Mouse (Mus musculus) spleen, postnatal 14 days (tissue): ENCODE data around the gene Smg9.
"Not testable (repeated sequence)": the region's sequence is repeated elsewhere in the genome, so short reads cannot be mapped to it uniquely, and the experiment has no call there.

Experiments
- DNase-seq, 2 experiments: peaks; one replicate each; pipeline ENCODE4 v3.0.0; 2021 to 2022; ENCODE audit warnings: low spot score in 2 of 2

Gene Smg9

DNA sequence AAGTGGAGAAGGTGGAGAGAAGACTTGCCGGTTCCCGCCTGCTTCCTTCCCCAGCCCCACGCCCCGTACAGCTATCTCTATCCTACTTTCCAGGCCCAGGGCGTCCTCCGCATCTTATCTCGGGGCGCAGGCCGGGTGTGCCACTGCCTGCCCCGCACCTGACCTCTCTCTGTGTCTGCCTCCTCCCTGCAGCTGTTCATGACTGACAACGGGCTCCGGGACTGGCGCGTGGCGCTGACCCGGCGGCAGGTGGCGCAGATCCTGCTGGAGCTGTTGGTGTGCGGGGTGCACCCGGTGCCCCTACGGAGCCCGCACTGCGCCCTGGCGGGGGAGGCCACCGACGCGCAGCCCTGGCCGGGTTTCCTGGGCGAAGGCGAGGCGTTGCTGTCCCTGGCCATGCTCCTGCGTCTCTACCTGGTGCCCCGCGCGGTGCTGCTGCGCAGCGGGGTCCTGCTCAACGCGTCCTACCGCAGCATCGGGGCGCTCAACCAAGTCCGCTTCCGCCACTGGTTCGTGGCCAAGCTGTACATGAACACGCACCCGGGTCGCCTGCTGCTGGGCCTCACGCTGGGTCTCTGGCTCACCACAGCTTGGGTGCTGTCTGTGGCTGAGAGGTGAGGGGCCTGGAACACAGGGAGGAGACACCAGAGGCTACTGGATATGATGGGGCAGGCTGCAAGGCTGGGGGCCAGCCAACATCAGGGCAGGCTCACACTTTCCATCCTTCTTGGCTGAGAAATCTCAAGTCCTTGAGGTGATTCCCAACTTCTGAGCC lies 22.1 kb upstream of the Smg9 start:
- peak; percentile 83 to 85 for DNase-seq

DNA sequence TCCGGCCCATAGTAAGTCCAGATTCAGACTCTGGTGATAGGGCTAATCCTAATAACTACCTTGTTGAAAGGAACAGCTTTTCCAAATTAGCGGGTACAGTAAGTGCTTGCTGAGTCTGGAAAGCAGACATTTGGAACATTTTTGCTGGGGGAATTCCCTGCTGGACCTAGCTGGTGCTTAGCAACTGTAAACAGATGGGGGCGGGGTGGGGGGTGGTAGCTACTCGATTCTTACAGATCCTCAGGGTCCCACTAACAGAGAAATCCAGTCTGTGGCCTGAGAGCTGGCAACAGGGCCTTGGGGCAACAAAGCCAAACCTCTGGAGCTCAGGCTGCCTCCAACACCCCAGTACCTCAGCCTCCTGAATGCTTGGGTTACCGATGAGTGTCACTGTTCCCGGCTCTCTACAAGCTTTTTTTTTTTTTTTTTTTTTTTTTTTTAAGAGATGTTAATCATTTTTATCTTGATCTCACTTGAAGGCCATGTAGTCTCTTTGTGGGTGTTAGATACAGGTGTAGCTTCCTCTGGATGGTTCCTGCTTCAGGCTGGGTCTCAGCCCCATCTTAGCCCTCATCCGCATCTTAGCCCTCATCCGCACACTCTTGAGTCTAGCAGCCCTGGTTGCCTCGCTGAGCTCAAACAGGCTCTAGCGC lies 21.2 kb upstream of the Smg9 start:
- DNase-seq: no peak

DNA sequence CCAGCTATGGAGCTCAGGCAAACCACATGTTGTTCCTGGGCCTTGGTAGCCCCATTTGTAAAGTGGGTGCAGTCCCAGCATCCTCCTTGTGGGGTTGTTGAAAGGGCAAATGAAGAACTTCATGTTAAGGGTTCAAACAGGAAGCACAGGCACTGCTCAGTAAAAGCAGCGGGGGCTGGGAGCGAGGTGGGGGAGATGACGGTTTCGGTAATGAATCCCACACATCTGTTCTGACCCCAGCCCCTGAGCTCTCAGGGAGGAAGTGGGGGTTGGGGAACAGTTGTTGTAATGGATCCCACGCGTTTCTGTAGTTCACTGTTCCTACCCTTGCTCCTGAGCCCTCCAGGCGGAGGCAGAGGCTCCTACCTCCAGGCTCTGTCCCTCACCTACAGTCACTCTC lies 19.5 kb upstream of the Smg9 start:
- DNase-seq: peak in 1 of 2 experiments; percentile 23

DNA sequence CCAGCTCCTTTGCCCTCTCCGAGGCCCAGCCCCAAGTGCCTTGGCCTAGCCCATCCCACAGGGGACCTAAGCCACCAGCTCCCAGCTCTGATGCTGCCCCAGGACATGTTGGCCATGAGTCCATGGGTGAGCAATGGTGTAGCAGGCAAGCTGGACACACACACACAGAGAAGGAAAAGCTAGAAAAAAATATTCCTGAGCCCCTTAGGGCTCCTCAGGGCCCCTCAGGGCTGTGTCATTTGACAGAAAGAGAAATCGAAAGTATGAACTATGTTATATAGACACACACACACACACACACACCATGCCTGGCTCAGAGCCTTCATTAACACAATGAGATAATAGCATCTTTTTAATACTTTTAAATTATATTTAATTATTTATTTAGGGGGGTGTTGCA lies 19.0 kb upstream of the Smg9 start:
- DNase-seq: no peak

DNA sequence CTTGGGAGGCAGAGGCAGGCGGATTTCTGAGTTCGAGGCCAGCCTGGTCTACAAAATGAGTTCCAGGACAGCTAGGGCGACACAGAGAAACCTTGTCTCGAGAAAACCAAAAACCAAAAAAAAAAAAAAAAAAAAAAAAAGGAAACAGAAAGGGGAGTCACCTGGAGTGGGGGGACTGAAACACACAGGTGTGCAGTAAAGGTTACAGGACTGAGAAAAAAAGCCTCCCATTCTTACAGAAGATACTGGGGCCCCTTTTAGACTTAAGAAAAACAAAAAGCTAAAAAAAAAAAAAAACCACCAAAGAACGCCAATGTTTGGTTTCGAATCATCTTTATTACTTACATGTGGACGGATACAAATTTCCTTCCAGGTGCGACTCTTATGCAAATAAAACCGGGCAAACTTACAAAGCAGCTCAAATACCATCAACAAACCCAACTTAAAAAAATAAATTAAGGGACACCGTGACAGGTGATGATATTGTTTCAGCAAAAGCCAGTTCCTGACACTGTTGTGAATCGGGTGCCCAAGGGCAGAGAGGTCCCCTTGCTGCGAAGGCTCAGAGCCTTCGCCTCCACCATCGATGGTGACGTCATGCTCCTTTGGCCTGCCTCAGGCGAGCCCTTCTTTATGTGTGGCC lies 16.6 kb upstream of the Smg9 start:
- DNase-seq: no peak

DNA sequence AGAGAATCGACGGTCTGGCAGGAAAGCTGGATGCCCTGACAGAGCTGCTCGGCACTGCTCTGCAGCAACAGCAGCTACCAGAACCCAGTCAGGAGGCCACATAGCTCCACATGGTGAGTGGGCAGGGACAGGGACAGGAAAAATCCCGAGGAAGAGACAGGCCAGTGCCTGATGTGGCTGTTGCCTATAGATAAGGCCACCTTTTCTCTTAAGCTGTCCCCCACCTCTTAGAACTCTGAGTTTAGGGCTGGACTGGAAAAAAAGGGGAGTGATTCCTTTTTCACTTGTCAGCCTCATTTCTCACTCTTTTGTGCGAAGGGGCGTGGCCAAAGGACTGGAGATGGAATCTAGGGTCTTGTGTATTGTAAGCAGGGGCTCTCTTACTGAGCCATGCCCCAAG lies 15.3 kb upstream of the Smg9 start:
- DNase-seq: no peak

DNA sequence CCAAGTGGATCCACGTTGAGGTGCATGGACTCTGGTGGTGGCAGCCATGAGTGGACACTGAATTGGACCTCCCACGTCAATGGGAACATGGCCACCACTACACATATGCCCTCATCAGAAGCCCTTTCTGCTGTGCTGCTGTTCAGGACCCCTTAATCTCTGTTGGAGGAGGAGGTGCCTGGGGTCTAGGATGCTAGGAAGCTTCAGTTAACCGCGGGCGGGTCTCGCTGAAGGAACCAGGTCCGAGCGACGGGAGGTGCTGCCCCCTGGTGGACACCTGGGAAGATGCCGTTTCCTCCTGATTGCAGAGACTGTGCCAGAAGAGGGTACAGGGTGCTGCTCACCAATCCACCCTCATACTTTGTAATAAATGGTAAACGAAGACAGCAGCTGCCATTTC lies 14.6 kb upstream of the Smg9 start:
- DNase-seq: peak; percentile 61 to 81

DNA sequence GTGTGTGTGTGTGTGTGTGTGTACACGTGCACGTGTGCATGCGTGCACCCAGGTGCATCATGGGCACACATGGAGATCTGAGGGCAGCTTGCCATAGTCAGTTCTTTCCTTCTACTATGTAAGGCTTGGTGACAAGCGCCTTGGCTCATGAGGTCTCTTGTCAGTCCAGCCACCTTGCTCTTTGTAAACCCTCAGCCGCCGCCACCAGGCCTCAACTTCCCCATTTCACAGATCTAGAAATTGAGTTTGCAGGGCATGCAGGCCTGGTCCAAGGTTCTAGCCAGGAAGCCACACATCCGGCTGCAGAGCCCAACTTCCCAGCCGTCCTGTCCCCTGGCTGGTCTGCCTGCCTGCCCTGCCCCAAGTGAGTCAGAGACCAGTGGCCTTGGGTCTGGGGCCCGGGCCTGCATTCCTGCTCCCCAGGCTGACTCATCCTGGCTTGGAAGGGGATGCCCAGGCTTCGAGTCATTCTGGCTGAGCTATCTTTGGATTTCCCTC lies 12.3 kb upstream of the Smg9 start:
- DNase-seq: no peak

DNA sequence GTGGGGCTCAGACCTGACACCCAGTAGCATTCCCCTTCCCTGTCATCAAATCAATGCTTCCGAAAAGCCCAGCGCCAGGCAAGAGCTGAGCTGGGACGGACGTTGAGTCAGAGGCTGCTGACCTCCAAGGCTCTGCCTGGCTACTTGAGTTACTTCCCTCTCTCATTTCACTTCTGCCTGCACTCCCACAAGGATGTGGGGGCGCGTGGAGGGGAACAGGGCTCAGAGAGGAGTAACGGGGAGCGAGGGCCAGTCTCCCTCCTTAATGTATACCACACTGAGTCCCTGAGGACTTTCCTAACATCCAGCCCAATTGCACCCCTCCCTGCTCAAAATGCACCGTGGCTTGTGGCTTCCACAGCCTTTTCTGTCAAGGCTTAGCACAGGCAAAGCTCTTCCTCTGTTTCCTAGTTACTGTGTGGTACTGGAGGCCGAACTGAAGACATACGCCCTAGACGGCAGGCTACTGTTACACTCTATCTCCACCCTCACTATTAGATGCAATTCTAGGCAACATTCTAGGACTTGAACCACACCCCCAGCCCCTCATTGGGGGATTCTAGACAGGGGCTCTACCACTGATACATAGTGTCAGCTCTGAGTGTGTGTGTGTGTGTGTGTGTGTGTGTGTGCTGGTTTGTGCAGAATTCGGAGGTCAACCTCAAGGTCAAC lies 9.8 kb upstream of the Smg9 start:
- DNase-seq: no peak

DNA sequence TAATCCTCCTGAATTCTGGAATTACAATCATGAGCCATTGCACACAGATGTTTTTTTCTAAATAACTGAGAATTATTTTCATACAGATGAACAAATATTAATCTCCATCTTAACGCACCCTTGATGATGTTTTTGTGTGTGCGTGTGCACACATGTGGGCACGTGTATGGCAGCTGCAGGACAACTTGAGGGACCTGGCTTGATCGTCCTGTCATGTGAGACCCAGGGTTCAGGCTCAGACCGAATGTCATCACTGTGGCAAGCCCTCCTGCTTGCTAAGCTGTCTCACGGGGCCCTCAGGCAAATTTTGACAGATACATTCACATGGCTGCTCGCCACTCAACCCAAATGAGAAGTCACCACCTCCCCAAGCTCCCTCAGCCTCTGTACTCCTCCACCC lies 8.9 kb upstream of the Smg9 start:
- no peak for DNase-seq

DNA sequence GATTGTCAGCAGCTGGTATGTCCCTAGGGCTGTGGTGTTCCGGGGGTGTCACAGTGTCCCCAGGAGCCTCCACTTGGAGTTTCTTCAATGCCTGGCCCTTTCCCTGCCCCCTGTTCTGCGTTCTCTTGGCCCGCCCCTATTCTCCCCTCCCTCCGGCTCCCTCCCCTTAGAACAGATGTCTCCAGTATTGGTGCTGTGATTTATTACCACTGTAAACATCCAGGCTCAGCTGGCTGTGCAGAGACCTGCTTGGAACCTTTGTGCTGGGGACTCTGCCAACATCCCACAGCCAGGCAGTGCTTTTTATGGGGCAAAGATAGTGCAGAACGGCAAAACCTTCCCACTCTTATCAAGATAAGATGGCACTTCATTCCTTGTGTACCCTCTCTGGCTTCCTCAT lies 8.3 kb upstream of the Smg9 start:
- no peak for DNase-seq

DNA sequence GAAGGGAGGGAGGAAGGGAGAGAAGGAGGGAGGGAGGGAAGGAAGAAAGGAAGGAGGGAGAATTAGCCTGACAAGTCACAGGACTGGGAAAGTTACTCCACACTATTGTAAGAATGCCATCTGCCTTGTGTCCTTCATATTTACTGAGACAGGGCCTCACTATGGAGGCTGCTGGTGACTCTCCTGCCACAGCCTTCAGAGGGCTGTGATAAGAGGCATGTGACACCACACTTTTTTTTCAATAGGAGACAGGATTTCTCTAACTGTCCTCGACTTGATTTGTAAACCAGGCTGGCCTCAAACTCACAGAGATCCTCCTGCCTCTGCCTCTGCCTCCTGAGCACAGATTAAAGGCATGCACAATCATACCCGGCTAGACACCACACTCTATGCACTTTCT lies 7.7 kb upstream of the Smg9 start:
- no peak for DNase-seq

DNA sequence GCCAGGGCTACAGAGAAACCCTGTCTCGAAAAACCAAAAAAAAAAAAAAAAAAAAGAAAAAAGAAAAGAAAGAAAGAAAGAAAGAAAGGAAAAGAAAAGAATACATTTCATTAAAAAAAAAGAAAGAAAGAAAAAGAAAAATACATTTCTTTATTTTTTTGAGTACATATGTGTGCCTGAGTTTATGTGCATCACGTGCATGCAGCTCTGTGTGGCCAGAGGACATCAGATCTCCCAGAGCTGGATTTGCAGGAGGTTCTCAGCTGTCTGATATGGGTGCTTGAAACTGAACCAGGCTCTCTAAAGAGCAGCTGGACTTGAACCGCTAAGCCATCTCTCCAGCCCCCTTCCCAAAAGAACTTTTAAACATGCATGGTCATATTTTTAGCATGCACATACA lies 5.4 kb upstream of the Smg9 start:
- no peak for DNase-seq

DNA sequence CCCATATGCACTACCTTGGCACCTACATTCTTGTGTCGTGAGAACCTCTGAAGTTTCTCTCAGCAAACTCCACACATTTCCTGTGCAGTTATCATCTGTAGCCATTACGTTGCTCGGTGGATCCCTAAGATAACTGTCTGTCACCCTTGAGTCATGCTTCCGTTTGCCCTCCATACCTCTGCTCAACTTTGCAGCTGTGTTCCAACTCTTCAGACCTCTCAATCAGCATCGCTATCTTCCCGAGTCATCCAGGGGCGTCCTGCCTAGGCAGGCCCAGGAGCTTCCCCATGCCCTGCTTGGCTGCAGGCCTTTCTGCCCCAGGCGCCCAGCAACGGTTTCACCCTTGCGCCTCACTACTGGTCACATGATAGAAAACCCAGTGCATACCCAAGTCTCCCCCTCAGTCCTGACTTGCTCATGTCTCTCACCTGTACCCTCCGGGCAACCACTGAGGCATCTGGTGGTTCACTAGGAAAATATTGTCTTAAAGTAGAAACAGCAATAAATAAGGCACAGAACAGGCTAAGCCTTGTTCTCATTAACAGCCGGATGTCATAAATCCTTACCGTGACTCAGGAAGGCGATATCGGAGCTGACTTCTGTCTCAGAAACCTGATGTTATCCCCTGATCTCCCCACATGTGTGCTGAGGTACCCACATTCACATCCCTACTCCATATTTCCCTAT lies 4.8 kb upstream of the Smg9 start:
- DNase-seq: no peak

DNA sequence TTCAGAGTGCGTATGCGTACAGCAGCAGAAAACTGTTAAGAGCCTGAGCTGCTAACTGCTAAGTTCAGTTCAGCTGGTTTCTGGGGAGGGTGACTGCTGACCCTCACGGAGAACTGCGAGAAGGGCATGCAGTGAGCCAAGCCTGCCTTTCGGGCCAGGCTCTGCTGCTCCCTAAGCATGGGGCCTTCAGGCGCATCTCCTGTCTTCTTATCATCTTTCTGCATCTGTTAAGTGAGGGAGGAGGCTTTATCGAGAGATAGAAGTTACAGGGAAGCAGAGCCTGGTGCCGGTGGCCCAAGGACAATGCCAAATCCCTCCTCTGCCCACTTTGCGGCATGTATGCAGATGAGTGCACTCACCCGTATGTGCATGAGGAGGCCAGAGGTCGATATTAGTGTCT lies 2.6 kb upstream of the Smg9 start:
- DNase-seq: no peak

DNA sequence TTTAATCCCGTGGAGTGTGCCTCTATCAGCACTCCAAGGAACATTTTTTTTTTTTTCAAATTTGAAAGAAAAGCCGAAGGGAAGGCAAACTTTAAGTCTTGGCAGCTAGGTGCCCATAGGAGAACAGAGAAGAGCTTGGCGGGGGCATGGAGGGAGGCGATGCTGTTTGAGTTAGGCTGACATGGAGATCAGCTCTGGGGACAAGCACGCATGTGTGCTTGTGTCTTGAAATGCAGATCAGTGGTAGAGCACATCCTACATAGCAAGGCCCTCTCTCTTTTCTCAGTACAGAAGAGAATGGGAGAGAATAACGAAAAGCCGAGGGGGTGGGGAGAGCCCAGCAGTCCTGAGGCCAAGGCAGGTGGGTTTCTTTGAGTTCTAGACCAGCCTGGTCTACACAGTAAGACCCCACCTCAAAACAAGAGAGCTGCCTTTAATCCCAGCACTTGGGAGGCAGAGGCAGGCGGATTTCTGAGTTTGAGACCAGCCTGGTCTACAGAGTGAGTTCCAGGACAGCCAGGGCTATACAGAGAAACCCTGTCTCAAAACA lies 980 bp upstream of the Smg9 start:
- no peak for DNase-seq

DNA sequence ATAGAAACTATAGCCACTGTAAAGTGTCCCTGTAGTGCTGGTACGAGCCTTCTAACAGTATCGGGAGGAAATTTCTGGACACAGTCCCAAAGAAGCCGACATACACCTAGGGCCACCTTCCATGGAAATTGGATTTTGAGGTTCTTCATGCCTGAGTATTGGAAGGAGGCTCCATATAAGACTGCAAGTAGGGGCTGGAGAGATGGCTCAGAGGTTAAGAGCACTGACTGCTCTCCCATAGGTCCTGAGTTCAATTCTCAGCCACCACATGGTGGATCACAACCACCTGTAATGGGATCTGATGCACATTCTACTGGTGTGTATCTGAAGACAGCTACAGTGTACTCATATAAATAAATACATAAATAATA lies 648 bp downstream of the Smg9 start:
- DNase-seq: no peak

DNA sequence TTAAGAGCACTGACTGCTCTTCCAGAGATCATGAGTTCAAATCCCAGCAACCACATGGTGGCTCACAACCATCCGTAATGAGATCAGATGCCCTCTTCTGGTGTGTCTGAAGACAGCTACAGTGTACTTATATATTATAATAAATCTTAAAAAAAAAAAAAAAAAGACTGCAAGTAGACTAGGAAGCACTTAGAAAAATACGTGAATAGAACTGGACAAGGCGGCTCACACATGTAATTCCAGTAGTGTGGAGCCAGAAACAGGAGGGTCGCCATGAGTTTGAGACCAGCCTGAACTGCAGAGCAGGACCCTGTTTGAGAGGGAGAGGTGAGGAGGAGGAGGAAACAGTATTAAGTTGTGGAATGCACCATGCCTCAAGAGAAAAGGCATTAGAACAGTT lies 1.1 kb downstream of the Smg9 start:
- not testable (repeated sequence) for DNase-seq

DNA sequence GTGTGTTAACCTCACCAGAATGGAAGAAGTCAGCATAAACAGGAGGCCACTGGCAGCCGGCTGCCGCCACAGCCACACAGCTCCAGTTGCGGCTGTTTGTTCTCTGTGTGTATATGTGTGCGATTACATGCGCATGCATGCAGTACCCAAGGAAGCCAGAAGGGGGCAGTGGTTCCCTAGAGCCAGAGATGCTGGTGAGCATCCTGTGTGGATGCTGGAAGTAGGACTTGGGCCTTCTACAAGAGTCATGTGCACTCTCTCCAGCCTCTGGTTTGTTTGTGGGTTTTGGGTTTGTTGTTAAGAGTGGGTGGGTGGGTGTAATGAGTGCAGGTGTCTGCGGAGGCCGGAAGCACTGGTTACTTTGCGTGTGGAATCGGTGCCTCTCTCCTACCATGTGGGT lies 3.4 kb downstream of the Smg9 start:
- DNase-seq: no peak

DNA sequence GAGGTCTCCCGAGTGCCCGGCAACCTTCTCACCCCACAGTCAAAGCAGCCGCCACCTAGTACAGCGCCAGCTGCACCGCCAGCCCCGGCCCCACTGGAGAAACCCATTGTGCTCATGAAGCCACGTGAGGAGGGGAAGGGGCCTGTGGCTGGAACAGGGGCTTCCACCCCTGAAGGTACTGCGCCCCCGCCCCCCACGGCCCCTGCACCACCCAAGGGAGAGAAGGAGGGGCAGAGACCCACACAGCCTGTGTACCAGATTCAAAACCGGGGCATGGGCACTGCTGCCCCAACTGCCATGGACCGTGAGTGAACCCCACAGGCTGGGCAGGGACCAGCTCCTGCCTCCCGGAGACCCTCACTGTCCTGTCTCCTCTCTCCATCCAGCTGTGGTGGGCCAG lies 6.2 kb downstream of the Smg9 start:
- DNase-seq: no peak

DNA sequence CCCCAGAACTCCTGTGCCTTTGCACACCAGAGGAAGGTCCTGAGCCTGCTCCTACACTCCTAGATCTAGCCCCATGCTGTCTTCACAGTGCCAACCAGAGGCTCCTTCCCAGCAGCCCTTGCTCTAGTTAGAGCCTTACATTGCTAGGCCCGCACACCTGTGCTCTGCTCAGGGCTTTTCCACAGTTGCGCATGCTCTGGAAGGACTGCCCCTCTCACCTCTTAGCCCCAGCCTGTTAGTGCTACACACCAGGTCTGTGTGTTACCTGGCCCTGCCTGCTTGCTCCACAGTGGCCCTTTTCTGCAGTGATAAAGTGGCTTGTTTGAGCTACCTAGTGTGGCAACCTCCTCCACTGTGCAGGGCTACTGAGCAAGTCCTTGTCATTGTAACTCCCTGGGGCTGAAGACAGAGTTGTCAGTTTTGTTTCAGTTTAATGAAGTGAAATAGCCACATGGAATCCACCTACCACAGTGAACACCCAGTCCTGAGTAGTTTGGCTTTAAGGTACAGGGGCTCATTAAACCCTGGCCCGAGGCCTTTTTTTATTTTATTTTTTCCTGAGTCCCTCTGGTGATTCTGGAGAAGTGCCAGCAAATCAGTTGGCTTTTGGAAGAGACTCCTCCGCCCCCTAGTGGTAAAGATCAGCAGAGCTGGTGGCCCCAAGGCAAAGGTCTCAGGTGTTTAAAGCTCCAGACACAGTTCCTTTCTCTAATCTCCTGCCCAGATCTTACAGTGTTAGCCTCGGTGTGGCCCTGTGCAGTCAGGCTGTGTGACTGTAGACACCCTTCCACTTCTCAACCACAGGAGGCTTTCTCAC lies 7.3 kb downstream of the Smg9 start:
- DNase-seq: peak; percentile 46 to 64
